Mouse (Mus musculus) embryonic facial prominence, embryonic 12.5 days (tissue): Measurements from ENCODE around the gene Gm4871. TPM values are rescaled to one million over a fixed set of nuclear protein-coding genes. Genes with fewer than 3 reads are reported as not detected.

Experiments used
- ATAC-seq: fragments of 200-750 bp; cut with Nextera tagmentation; 2 replicates; pipeline ENCODE4 v1.8.0; 2017; ENCODE audit not compliant: insufficient number of reproducible peaks, insufficient read depth, low FRiP score, low TSS enrichment
- H3K27ac ChIP-seq: fragments of 300-500 bp; sonication (generic); 2 replicates; pipeline ENCODE4 v1.5.1; 2016; ENCODE audit warnings: mild to moderate bottlenecking
- H3K27me3 ChIP-seq: fragments of 300-500 bp; sonication (generic); 2 replicates; pipeline ENCODE4 v1.6.1; 2016; ENCODE audit warnings: mild to moderate bottlenecking, moderate library complexity
- H3K36me3 ChIP-seq: fragments of 300-500 bp; sonication (generic); 2 replicates; pipeline ENCODE4 v1.6.1; 2016; ENCODE audit warnings: mild to moderate bottlenecking
- H3K4me1 ChIP-seq: fragments of 300-500 bp; sonication (generic); 2 replicates; pipeline ENCODE4 v1.6.1; 2016
- H3K4me2 ChIP-seq: fragments of 300-500 bp; sonication (generic); replicated peaks from 2 replicates; pipeline ENCODE4 v1.6.1; 2016; ENCODE audit warnings: mild to moderate bottlenecking, moderate library complexity
- H3K4me3 ChIP-seq: fragments of 300-500 bp; sonication (generic); 2 replicates; pipeline ENCODE4 v1.5.1; 2016; ENCODE audit warnings: mild to moderate bottlenecking
- H3K9ac ChIP-seq: fragments of 300-500 bp; sonication (generic); 2 replicates; pipeline ENCODE4 v1.6.1; 2016; ENCODE audit warnings: mild to moderate bottlenecking, moderate library complexity
- H3K9me3 ChIP-seq: fragments of 300-500 bp; sonication (generic); 2 replicates; pipeline ENCODE4 v1.6.1; 2016; ENCODE audit warnings: mild to moderate bottlenecking, moderate library complexity
- WGBS: fragments of 180-500 bp; shearing (Covaris S2); methylation state at CpG from one replicate; pipeline ENCODE4 v1.1.7; 2016; 5-methylcytosine and 5-hydroxymethylcytosine counted together
- polyA plus RNA-seq: library from polyadenylated mRNA; unstranded; fragments of >200 nt; fragmentation: Nextera tagmentation; extraction: Ambion mirVana; gene quantifications from 2 replicates; pipeline ENCODE4 v1.2.1, GENCODE M21; 2016

The Gm4871 gene
- polyA plus RNA-seq, 1 experiment from 2014 or later = not detected

DNA sequence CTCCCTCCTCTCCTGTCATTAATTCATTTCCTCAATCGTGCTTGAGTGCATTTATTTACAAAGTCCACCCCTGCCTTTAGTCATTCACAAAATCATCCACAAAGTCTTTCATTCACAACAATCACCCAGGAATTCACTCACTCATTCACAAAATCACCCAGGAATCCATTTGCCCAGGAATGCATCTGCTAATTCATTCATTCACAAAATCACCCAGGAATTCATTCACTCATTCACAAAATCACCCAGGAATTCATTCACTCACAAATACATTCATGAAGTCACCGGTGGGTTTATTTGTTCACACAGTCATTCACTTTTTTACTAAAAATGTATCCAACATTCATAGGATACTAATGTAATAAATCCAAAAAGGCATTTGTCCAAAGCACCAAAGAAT lies 42.5 kb downstream of the Gm4871 start:
- H3K9me3 ChIP-seq = no peaks in the 10 kb centered on the region
- no peaks in the 10 kb centered on the region for H3K27me3 ChIP-seq
- no peak overlapping the region for H3K27ac ChIP-seq
- 62% methylated on average over 2 of the region's 2 CpGs for WGBS
- H3K36me3 ChIP-seq = no peaks in the 10 kb centered on the region
- no peak for ATAC-seq
- H3K4me1 ChIP-seq = no peaks in the 10 kb centered on the region
- H3K4me3 ChIP-seq = no peak overlapping the region
- no peak overlapping the region for H3K9ac ChIP-seq
- H3K4me2 ChIP-seq = no peak overlapping the region

DNA sequence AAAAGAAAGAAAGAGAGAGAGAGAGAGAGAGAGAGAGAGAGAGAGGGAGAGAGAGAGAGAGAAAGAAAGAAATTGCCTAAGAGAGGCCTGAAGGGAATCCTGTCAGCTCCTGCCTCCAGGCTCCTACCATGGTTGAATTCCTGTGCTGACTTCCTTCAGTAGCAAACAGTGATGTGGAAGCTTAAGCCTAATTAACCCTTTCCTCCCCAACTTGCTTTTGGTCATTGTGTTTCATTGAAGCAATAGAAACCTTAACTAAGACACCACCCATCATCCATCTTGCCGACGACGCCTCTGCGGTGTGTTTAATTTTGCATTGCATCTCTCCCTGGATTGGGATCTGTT lies 43.5 kb downstream of the Gm4871 start:
- 90% methylated on average over 4 of the region's 4 CpGs for WGBS
- H3K27ac ChIP-seq = no peak overlapping the region
- no peaks in the 10 kb centered on the region for H3K4me1 ChIP-seq
- no peaks in the 10 kb centered on the region for H3K9me3 ChIP-seq
- no peaks in the 10 kb centered on the region for H3K36me3 ChIP-seq
- H3K4me3 ChIP-seq = no peak overlapping the region
- H3K27me3 ChIP-seq = no peaks in the 10 kb centered on the region
- no peak overlapping the region for H3K4me2 ChIP-seq
- ATAC-seq = no peak
- H3K9ac ChIP-seq = no peak overlapping the region

DNA sequence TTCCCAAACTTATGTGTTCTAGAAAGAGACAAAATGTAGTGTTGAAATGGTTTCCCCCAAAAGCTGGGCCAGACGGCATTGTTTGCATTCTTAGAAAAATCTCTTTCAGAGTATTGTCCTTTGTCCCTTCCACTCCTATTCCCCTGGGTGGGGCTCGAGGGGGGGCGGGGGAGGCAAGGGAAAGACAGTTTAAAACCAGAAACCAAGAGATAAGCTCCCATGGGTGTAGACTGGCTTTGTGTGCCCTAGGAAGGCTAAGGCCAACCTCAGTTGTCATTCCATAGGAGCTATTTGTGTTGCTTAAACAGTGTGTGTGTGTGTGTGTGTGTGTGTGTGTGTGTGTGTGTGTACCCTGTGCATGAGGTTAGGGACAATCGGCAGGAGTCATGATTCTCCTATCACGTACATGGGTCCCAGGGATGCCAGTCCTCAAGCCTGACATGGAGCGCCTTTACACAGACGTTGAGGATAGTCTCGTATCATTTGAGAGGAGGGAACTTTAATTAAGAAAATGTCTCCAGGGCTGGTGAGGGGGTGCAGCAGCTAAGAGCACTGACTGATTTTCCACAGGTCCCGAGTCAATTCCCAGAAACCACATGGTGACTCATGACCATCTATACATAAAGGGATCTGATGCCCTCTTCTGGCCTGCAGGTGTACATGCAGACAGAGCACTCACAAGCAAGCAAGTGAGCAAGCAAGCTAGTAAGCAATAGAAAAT lies 44.1 kb downstream of the Gm4871 start:
- no peaks in the 10 kb centered on the region for H3K4me1 ChIP-seq
- no peaks in the 10 kb centered on the region for H3K36me3 ChIP-seq
- H3K27ac ChIP-seq = no peak overlapping the region
- H3K4me2 ChIP-seq = no peak overlapping the region
- no peak overlapping the region for H3K9ac ChIP-seq
- H3K4me3 ChIP-seq = no peak overlapping the region
- no peaks in the 10 kb centered on the region for H3K27me3 ChIP-seq
- ATAC-seq = 0 out of 2 replicates have a peak, but pooled peaks have one; percentile 49
- H3K9me3 ChIP-seq = no peaks in the 10 kb centered on the region
- 56% methylated on average over 9 of the region's 9 CpGs for WGBS

DNA sequence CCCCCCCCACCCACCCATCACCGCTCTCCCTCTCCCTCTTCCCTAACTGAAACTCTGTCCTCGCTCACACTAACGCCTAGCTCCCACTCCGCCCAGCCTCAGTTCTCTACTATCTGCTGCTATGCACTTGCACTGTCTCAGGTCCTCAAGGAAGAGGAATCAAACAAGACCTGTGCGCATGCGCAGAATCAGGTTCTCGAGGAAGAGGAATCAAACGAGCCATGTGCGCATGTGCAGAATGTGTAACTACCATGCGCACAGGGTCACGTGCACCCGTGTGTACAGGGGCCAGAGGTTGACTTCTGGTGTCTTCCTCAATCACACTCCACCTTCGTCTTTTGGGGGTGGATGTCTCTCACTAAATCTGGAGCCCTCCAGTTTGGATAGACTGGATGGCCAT lies 45.0 kb downstream of the Gm4871 start:
- no peak for ATAC-seq
- Histone ChIP-seq H3K4me2 (no peak overlapping the region), H3K9ac (no peak overlapping the region), H3K4me1 (no peaks in the 10 kb centered on the region), H3K36me3 (no peaks in the 10 kb centered on the region), H3K27ac (no peak overlapping the region), H3K9me3 (peaks cover 4% of the 10 kb centered on the region), H3K27me3 (no peaks in the 10 kb centered on the region), H3K4me3 (no peak overlapping the region)
- WGBS = 91% methylated on average over 13 of the region's 13 CpGs

DNA sequence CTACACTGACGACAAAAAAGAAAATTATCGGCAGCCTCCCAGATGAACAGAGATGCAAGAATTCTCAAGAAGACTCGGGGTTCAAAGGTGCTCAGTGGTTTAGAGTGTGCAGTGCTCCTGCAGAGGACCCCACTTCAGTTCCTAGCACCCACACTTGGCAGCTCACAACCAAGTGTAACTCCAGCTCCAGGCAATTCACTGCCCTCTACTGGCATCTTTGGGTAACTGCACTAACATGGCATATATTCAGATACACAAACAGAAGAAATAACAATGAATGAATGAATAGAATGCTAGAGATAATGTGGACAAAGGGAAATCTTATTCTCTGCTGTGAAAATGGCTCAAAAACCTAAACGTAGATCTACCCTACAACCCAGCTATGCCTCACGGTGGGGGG lies 47.7 kb downstream of the Gm4871 start:
- H3K9me3 ChIP-seq = peaks cover 4% of the 10 kb centered on the region
- H3K27me3 ChIP-seq = no peaks in the 10 kb centered on the region
- ATAC-seq = no peak
- 93% methylated on average over 5 of the region's 5 CpGs for WGBS
- H3K4me3 ChIP-seq = no peak overlapping the region
- no peak overlapping the region for H3K4me2 ChIP-seq
- H3K27ac ChIP-seq = no peak overlapping the region
- H3K36me3 ChIP-seq = no peaks in the 10 kb centered on the region
- H3K9ac ChIP-seq = no peak overlapping the region
- no peaks in the 10 kb centered on the region for H3K4me1 ChIP-seq

DNA sequence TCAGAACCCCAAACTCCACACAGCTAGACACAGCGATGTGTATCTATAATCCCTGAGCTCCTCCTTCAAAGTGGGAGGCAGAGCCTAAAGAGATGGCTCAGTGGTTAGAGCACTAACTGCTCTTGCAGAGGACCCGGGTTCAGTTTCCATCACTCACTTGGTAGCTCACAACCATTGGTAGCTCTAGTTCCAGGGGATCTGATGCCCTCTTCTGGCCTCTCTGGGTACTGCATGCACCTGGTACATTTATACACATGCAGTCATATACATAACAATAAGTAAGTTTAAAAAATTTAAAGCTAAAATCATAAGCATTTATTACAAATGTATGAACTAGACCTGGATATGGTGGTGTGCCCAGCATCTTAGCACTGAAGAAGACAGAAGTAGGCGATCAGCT lies 49.3 kb downstream of the Gm4871 start:
- no peak overlapping the region for H3K4me2 ChIP-seq
- H3K36me3 ChIP-seq = no peaks in the 10 kb centered on the region
- no peak for ATAC-seq
- peaks cover 4% of the 10 kb centered on the region for H3K9me3 ChIP-seq
- WGBS = 91% methylated on average over 3 of the region's 3 CpGs
- H3K4me3 ChIP-seq = no peak overlapping the region
- no peak overlapping the region for H3K9ac ChIP-seq
- H3K27me3 ChIP-seq = no peaks in the 10 kb centered on the region
- H3K4me1 ChIP-seq = no peaks in the 10 kb centered on the region
- H3K27ac ChIP-seq = no peak overlapping the region

Other genes with a start within 250 kb of the Gm4871 start
- 24.9 and 26.6 TPM in 2 replicates for gene Smurf1, start 66.9 kb downstream of the Gm4871 start, polyA plus RNA-seq
- not detected in 2 replicates for gene 1700018F24Rik, start 10.2 kb upstream of the Gm4871 start, polyA plus RNA-seq
- gene Arpc1a, start 51.1 kb upstream of the Gm4871 start, polyA plus RNA-seq = 158 and 159 TPM in 2 replicates
- gene Kpna7, start 51.3 kb upstream of the Gm4871 start, polyA plus RNA-seq = not detected in 2 replicates
- 132 and 134 TPM in 2 replicates for gene Arpc1b, start 81.5 kb upstream of the Gm4871 start, polyA plus RNA-seq
- 129 and 130 TPM in 2 replicates for gene Pdap1, start 107.5 kb upstream of the Gm4871 start, polyA plus RNA-seq
- 218 and 235 TPM in 2 replicates for gene Bud31, start 107.6 kb upstream of the Gm4871 start, polyA plus RNA-seq
- gene Ptcd1, start 134.4 kb upstream of the Gm4871 start, polyA plus RNA-seq = 21.6 and 22.8 TPM in 2 replicates
- 62.8 and 65.2 TPM in 2 replicates for gene Cpsf4, start 134.5 kb upstream of the Gm4871 start, polyA plus RNA-seq
- gene Atp5j2, start 159.3 kb upstream of the Gm4871 start, polyA plus RNA-seq = 539 and 600 TPM in 2 replicates
- 9.4 and 9.5 TPM in 2 replicates for gene Zkscan14, start 169.1 kb upstream of the Gm4871 start, polyA plus RNA-seq
- 19.5 and 20.3 TPM in 2 replicates for gene Zkscan5, start 171.8 kb upstream of the Gm4871 start, polyA plus RNA-seq
- gene Zfp655, start 199.0 kb upstream of the Gm4871 start, polyA plus RNA-seq = 36.6 and 39.6 TPM in 2 replicates
- gene Zscan25, start 247.7 kb upstream of the Gm4871 start, polyA plus RNA-seq = 0.75 and 0.88 TPM in 2 replicates